Mouse (Mus musculus) urinary bladder, adult 18-20 months (tissue): ENCODE measurements at regions not wholly inside any gene's neighbourhood (a gene's known extent, or its start where the extent isn't known, plus 50 kb on each side); places are given as distances from the start of the nearest gene placed in this dataset.

Experiments
- DNase-seq, 2 experiments: peaks; one replicate each; pipeline ENCODE4 v3.0.0; 2022; ENCODE audit warnings: low spot score in 2 of 2, mixed read lengths in 2 of 2

DNA sequence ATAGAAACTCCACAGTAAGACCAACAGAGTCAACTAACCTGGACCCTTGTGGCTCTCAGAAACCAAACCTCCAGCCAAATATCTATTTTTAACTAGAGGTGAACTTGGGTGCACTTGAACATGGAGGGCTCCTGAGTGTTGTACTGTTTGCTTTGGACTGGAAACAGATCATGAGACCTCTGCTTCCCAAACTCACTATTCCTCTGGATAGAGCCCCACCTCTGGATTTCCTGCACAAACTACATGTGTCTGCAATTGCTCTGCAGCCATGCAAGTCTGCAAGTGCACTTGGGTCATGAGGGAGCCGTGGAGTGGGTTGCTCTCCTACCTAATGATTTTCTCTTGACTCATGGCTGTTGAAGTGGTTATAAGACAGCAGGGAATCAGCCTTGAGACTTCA, 759.9 kb upstream of the Fam160b2 start:
- no peak for DNase-seq

DNA sequence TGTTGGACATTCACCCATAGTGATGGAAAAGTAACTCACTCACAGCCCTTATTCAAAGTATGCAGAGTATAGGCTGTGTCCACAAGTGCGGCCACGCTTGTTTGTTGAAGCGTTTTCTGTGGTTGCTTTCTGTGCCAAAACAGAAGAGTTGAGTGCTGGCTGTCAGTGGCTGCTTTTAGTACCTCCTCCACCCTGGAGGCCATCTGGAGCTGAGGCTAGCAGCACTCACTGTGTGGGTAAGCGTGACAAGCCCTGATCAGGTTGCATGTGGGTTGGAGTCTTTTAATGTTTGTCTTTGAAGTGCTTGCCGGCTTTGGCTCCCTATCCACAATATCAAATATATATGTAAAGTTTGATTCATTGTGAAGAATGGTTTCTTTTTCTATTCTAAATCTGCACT, 738.6 kb upstream of the Fam160b2 start:
- no peak for DNase-seq

DNA sequence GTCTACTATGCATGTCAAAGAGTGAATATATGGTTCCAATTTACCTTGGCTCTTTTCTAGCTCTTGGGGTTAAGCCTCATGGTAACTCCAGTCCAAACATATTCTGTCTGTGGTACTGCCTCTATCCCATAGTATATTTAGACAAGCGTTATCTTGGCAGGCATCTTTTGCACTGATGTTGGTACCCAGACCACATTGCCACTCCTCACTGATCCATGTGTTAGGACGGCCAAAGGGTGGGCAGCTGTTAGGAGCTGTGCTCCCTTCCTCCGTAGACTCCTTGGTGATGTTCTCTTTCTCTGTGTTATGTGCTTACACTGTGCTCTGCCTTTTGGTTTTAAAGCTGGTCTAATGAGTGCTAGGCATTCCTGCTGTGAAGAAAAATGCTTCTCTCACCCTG, 737.3 kb upstream of the Fam160b2 start:
- DNase-seq: no peak

DNA sequence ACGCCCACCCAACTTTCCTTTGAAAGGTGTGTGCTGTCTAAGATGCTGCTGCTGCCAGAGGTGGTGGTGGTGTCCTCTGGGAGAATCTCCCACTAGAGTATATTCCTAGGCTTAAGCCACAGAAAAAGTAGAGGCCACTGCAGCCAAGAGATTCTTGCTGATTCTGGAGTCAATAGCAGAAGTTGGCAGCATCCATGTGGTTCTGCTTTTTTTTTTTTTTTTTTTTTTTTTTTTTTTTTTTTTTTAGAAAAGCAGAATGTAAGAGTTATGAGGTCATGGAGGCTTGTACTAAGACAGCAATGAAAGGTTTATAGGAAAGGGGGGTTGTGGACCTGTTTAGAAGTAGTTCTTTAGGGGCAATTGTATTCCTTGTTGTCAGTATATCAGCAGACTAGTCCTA, 734.4 kb upstream of the Fam160b2 start:
- no peak for DNase-seq

DNA sequence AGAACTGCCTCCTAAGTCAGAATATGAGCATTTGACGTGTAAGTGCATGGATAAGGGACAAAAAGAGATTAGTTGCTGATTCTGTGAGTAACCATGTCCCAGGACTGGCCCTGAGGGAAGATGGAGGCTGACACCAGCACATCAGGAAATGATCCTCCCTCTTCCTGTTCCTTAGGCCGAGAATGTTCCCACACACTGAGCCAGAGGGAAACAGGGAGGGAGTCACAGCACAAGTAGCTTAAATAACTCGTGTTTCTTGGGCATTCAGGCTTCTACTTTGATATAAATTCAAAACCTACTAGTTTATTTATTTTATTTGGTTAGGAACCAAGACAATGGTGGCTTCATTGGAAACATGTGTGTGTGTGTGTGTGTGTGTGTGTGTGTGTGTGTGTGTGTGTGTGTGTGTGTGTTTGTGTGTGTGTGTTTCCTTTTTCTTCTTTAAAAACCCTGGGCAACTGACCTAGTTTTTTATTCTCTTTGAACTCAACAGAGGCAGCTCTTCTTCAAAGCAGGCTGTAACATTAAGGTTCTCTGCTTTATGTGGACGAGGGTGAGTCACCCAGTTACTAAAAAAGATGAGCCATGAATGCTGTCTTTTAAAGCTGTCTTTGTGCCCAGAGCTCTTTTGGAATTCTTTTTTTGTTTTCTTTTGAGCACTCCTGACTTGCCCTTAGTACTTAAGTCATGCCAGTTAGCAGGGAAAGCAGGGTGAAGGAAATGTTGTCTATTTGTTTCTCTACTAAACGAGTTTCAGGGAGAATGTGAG, 730.4 kb upstream of the Fam160b2 start:
- DNase-seq: no peak

DNA sequence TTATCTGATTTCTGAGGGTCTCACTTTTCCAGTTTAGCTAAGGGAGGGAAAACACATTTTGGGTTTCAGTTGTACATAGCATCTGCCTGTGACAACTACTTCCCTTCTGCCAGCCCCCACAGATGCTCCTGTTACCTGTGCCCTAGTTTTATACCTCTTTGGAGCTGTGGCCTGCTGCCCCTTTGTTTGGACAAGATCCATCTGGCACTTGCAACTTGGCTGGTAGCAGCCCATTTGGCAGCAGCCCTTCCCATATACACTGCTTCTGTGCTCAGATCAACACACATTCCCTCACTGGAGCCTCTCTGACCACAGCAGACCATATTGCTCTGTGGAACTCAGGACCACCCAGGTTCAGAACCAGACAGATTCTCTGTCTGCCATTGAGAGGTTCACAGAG, 728.0 kb upstream of the Fam160b2 start:
- no peak for DNase-seq

DNA sequence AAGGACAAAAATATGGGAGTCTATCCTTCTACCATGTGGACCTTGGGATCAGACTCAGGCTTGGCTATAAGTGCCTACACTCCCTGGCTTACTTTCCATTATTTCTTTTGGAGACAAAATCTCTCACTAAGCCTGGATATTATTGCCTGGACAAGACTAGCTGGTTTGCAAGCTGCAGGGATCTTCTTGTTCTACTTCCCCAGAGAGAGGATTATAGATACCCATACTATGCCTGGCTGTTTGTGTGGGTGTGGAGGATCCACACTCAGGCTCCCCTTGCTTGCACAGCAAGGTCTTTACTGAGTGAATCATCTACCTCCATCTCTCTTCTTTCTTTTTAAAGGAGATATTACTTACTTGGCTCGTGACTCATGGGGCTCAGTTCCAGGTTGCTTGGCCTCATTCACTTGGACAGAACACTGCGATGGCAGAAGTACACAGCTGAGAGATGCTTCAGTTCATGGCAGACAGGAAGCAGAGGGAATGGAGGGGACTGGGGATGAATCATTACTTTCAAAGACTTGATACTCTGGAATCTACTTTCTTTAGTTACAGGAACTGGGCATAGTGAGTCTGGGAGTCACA, 727.0 kb upstream of the Fam160b2 start:
- DNase-seq: no peak

DNA sequence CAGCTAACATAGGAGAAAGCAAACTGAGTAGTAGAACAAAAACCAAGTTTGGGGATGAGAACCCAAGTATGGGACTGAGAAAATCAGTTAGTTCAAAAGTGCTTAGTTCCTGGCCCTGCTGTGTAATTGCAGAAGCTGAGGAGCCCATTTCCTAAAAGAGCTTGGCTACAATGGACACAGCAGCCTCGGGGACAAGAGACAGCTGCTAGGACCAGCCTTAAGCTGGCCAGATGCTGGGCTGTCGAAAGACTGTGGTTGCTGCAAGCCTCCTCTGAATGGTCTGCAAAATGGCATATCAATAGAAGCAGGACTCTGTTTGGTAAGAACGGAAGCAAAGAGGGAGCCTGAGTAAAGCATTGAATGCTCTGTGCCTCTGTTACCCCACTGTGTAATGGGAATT, 715.6 kb upstream of the Fam160b2 start:
- DNase-seq: no peak

DNA sequence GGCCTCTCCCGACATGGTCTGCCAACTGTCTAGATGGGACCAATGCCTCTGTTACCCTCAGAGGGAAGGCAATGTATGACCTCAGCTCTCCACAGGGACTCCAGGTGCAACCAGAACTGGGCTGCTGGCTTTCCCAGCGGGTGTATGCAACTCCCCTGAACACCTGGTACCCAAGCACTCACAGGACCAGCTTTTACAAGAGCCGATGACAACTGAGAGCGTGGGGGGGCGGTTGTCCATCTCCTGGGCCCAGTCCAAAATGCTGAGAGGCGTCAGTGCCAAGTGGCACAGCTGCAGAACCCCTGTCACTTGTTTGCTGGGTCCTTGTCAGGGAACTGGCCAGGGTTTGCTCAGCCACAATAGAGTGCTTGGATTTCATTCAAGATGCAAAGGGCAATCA, 700.1 kb upstream of the Fam160b2 start:
- DNase-seq: no peak

DNA sequence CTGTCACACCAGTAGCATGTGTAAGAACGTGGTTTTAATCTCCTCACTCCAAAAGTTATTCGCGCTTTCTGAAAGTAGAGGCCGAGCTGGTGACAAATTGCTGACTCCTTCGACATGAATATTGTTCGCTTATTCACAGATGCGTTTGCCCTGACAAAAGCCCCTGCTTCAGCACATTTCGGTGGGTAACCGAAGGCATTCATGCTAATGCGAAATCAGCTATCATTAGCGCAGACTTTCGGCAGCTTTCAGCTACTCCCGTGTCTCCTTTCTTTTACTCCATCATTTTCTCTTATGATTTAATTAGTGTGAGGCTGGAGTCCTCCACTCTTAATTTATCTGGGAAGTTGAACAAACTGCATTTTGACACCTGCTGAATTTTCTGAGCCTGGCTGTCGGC, 681.9 kb upstream of the Fam160b2 start:
- no peak for DNase-seq

DNA sequence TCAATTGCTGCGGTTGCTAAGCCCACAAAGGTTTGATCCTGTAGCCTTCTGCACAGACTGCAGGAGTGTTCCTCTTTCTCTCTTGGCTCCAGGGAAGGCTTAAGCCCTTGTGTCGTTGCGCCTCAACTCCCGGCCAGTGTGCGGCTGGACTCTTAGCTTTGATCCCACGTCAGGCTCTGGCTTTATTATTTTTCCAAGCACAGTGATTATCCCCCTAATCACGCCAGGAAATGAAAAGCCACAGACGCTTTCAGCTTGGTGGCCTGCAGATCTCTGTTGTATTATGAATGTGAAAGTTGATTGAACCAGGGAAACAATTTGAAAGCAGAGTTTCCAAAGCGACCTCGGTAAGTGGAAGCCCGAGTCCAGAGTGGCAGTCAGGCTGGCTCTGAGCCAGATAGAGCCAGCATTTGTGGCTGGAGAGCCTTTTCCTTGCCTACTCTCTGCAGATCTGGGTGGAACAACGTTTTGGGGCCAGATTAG, 676.7 kb upstream of the Fam160b2 start:
- DNase-seq: no peak

DNA sequence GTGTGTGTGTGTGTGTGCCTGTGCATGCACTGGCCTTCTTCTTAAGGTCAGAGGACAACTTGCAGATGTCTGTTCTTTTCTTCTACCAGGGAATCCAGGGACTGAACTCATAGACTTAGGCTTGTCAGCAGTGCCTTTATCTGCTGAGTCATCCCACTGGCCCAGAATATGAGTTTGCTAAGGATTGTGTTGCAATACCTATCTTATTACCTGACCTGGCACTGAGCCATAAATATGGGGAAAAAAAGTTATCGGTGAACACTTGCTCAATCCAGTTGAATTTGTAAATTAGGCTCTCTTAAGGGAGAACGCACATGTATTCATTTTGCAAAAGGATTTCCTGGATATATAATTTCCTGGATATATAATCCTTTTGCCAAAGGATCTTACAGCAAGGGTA, 672.8 kb upstream of the Fam160b2 start:
- no peak for DNase-seq

DNA sequence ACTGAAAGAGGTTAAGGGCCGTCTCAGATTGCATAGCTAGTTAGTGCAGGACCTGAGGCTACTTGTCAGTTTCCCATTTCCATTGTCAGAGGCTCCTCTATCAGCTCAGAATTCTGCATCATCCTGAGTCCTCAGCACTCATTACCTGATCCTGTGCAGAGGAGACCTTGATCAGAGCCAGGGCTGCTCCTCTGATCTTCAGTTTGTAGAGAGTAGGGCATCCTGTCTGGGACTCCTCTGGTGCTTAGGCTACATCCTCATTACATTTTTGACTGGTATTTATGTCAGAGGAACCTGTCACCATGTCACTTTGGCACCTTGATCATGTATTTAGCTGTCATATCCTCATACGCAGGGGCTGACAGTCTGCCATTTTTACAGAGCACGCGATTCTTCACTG, 658.0 kb upstream of the Fam160b2 start:
- DNase-seq: no peak

DNA sequence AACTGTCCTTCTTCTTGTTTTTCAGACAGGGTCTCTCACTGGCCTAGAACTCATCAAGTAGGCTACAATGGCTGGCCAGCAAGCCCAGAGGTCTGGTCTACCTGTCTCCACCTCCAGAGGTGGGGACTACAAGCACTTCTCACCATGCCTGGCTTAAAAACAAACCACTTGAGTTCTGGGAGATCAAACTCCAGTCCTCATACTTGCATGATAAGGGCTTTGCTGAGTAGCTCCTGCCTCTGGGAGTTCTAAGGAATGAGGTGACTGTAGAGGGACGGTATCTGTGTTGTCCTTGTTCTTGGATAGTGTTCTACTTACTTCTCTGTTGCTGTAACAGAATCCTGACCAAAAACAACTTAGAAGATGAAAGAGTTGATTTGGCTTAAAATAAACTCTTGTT, 654.6 kb upstream of the Fam160b2 start:
- DNase-seq: no peak

DNA sequence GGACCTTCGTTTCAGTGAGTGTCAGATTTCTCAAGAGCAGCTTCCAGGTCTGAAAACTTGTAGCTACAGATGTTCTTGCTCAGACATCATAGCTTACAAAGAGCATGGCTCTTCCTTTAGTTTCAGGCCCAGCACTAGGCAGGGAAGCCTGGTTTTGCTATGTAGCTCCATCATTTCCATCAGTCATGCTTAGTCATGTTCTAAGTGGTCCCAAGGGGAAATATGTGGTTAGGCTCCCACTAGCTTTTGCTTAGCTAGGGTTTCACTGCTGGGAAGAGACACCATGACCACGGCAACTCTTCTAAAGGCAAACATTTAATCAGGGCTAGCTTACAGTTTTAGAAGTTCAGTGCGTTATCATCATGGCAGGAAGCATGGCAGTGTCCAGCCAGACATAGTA, 652.5 kb upstream of the Fam160b2 start:
- DNase-seq: no peak

DNA sequence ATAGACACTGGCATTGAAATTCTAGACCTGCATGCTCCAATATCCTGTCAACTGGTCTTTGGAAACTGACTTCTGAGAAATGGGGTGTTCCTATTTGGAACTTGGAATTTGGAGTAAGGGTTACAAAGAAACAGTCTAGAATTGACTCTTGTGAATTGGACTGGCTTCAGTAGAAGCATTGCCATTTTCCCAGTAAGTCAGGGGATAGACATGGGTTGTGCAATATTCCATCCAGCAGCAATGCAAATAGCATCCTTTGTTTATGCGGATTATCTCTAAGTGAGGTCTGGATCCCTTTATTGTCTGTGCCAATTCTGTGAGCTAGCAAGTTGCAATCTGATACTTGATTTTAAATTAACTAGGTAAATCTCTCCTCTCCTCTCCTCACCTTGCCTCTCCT, 651.5 kb upstream of the Fam160b2 start:
- no peak for DNase-seq

DNA sequence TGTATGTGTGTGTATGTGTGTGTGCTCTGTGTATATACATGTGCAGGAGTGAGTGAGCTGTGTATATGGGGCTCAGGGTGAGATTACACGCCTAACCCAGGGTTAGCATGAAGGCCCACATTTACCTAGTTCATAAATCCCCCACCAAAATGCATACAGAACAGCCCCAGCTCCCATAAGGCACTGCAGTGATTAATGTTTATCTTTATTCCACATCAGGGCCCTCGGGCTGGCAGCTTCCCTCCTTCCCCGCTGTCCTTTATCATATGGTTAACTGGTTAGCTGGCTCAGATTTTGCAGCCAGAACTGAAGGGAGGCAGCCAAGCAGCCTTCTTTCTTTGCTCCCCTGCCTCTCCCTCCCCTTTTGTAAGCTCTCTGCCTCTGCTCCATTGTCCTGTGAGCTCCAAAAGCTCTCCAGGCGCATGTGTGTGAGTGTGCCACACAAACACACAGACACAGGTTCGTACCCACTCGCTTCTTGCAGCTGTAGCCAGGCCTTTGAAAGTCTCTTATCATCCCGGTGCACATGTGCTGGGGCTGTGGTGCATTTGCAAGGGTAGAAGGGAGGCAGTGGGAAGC, 649.8 kb upstream of the Fam160b2 start:
- DNase-seq: no peak

DNA sequence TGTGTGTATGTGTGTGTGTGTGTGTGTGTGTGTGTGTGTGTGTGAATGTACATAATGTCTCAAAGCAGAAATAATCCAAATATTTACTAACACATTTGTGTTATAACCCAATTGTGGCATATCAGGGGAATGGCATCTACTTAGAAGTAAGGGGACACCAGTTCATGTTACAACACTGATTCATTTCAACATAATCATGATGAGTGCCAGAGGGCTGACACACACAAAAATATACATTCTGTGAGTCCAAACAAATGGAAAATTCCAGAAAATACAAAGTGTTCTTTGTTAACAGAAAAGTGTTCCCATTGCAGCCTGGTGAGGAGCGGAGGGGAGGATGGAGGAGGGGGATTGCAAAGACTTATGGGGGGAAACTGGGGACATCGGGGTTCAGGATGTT, 648.9 kb upstream of the Fam160b2 start:
- DNase-seq: no peak

DNA sequence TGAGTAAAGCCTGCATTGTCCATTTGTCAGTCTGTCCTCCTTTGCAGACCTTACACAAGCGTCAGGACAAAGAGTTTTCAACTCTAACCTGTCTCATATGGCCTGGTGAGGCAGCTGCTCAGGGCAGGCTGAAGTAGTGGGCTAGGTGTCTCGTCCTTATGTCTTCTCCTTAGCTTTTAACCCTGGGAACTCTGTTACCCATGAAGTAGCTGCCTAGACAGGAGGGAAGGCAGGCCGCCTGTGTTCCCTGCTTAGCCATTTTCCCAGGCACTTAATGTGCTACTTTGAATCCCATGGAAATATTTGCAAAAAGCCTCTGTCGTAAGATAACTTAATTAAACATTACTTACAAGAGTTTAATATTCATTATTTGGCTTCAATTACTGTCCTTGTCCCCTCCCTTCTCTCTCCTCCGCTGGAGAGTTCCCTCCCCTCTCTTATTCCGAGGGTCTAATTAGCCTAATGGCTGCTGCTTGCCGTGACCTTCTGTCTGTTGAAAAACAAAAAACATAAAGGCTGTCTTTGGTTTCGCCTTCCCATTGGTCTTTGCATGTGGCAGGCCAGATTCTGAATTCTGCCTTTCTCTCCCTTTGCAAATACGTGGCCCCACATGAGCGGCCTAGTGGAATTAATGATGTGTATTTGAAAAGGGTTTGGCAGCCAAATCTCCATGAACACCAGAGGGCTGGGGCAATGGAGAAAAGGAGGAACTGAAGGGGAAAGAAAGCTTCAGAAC, 642.2 kb upstream of the Fam160b2 start:
- no peak for DNase-seq

DNA sequence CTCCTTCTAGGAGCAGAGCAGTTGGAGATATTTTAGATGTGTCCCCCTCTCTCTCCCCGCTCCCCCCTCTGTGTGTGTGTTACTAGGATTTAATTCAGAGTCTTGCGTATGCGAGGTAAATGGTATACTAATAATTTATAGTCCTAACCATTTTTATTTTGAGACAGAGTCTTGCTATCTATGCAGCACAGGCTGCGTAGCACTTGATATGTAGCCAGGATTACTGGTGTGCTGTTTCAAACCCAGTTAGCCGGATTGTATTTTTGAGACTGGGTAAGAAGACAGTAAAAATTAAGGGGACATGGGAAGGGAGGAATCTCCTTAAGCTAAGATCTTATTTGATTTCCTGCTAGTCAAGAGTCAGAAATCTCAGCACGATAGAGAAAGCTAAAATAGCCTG, 636.6 kb upstream of the Fam160b2 start:
- DNase-seq: no peak

DNA sequence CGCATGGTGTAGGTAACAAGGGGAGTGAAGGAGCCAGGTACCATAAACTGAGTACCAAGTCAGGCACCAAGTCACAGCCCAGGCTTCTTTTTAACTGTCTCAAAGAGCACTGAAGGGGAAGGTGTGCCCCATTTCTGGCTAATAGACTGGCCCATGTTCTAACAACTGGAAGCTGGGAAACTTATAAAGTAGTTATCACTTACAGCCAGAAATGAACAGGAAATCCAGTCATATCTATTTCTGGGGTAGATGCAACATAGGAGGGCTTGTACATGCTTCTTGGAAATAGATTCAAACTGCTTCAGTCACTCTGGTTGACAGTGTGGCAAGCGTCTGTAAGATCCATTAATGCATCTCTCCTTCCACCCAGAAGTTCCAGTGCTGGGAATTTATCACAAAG, 635.3 kb upstream of the Fam160b2 start:
- no peak for DNase-seq

DNA sequence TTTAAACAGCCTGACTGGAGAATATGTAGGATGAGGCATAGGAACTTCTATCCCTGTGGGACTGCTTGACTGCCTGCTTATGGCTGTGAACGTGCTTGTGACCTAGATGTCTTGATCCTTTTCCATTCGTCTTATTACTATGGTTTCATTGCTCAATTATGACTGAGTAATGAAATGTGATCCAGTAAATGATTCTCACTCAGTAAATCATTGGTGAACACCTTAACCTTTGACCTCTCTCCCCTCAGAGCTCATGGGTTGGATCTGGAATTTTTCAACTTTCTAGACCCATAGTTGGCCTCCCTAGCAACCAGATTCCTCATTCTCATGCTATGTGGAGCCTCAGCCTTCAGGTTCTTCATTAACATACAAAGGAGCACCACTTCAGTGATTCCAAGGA, 634.6 kb upstream of the Fam160b2 start:
- no peak for DNase-seq
